Mouse (Mus musculus) cerebellum, postnatal 25 days (tissue): ENCODE measurements around the gene Bloc1s4.

Experiments
- DNase-seq, 2 experiments: peaks; one replicate each; pipeline ENCODE4 v3.0.0; 2021; ENCODE audit warnings: mixed read lengths in 2 of 2

Bloc1s4 gene

GRCm38 (mm10) chr5:36738799-36739615 lies 9.4 kb downstream of the Bloc1s4 start:
- DNase-seq = peak; percentile 90 to 93

GRCm38 (mm10) chr5:36737765-36738164 lies 10.7 kb downstream of the Bloc1s4 start:
- DNase-seq = peak in 1 of 2 experiments; percentile 24

- peak; percentile 46 to 52 for DNase-seq
These were observed 12.4 kb downstream of the Bloc1s4 start for GRCm38 (mm10) chr5:36736009-36736408.

- DNase-seq = peak in 1 of 2 experiments; percentile 5
These were observed 13.3 kb downstream of the Bloc1s4 start for GRCm38 (mm10) chr5:36735106-36735505.

DNA sequence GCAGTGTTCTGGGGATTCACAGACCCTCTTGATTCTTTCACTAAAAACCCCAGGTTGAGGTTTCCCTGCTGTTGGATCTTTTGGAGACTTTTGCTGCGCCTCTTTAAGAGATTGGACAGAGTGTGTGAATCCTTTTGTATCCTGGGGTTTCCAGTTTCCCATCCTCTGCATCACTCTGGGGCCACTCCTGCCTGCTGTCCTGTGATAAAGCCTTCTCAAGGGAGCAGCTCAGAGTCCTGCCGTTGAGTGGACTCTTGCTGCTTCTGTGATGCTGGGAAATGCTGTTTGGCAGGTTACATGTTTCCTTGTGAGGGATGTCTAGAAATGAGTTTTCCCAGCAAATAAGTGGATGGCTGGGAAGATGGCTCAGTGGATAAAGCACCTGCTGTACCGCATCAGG lies 15.0 kb downstream of the Bloc1s4 start:
- DNase-seq = no peak

GRCm38 (mm10) chr5:36731901-36732652 lies 16.4 kb downstream of the Bloc1s4 start:
- peak in 1 of 2 experiments; percentile 16 for DNase-seq

DNA sequence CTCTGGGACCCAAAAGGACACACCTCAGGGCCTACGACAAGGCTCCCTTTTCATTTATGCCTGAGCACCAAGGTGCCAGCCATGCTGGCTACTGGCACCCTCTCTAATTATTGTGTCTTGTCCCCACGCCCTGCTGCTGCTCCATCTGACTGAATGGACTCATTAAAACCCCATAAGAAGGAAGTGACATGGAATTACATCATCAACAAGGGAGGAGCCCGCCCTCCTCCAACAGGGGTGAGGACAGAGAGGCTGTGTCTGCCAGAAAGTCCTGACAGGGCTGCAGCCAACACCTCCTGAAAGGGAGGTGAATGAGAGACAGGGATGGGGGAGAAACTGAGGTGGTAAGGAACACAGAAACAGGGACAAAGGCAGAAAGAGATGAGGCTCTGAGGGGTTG lies 17.8 kb downstream of the Bloc1s4 start:
- peak; percentile 52 to 53 for DNase-seq

DNA sequence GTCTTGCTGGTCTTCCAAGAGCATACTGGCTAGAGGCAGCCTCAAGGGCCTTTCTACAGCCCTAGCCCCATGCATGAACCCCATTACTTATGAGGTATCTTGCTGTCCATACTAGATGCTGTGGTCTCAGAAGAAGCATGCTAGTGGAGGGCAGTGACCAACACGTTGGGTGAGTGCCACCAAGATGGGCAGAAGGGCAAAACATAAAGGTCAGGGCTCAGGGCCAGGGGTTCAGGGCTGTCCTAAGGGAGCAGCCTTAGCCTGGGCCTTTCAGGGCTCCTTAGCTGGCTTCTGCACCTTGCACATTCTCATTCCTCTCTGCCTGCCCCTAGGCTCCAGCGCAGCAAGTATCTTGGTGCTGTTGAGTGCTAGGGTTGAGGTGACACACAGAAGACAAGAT lies 18.5 kb downstream of the Bloc1s4 start:
- peak in 1 of 2 experiments; percentile 13 for DNase-seq

- DNase-seq = peak in 1 of 2 experiments; percentile 34
These were observed 19.4 kb downstream of the Bloc1s4 start for GRCm38 (mm10) chr5:36729086-36729473.

DNA sequence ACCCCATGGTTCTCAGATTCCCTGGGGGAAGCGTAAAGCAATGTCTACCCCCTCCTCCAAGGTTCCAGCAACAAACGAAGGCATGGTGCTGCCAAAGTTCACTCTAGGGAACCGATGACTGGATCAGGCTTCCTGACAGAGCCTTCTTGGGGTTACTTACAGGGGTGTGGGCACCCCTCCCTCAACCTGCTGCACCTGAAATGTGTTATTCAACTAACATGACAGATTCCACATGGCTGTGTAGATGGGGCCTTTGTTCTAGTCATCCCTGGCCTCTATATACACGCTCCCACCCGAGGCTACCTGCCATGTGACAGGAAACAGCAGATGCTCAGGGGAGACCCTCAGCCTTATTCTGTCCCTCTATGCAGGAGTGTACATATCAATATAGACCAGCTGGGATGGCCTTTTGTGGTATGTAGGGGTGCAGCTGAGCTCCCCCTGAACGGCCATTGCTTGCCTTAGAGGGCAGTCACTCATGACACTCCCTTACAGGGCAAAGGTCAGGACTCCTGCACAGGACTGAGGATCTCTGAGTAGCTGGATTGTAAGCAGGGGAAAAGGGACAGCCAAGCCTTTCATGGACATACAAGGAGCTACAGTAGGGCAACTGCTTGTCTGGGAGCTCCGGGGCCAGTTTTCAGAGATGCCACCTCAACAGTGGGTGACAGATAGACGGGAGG lies 19.9 kb downstream of the Bloc1s4 start:
- no peak for DNase-seq

DNA sequence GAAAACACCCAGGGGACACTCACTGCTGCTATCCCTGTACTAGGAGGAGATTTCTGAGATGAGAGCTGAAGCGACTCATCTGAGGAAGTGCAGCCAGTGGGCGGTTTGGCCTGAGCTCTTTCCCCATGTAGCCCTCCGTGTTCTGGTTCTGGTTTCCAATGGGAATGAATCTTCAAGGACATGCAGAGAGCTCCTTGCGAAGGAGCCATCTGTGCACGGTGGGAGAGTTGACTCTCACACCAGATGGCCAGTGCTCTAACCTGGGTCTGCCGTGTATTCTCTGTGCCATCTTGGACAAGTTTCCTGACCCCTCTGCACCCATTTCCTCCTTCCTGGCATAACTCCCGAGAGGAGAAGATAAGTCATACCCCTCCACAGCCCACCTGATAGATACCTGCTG lies 20.7 kb downstream of the Bloc1s4 start:
- DNase-seq = peak; percentile 87 to 88

DNA sequence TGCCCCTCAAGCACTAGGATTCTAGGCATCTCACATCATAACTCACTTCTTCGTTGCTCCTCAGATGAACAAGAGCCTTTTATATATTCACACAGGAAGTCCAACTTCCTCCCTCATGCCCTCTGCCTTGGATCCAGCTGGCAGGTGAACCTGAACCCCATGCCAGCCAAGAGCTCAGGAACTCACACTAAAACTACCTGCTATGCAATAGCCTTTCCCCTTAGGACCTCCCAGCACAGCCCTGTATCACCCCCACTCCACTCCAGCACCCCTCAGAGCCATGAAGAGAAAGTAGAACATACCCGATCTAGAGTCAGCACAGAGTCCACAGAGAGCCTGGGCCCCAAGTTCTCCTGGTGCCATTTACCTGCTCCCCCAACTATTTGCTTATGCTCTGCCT lies 21.3 kb downstream of the Bloc1s4 start:
- peak; percentile 70 to 75 for DNase-seq

DNA sequence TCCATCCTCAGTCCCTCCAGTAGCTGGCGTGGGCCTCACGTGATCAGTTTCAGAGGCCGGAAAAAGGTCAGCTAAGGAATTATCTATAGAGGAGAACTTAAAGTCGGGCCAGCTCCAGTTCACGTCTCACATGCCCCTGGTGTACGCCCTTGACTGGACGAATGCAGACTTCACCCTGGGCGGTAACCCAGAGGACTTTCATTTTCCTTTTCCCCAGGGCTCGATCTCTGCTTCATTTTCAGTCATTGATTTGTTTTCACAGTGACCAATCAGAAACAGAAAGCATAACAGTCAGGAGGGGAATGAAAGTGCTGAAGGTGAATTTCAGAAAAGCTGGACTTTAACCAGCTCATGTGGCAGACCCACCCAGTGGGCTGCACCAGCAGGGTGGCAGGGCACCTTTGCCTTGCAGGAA lies 22.1 kb downstream of the Bloc1s4 start:
- DNase-seq = peak in 1 of 2 experiments; percentile 9

- DNase-seq = no peak
These were observed 22.6 kb downstream of the Bloc1s4 start for GRCm38 (mm10) chr5:36725861-36726260.

DNA sequence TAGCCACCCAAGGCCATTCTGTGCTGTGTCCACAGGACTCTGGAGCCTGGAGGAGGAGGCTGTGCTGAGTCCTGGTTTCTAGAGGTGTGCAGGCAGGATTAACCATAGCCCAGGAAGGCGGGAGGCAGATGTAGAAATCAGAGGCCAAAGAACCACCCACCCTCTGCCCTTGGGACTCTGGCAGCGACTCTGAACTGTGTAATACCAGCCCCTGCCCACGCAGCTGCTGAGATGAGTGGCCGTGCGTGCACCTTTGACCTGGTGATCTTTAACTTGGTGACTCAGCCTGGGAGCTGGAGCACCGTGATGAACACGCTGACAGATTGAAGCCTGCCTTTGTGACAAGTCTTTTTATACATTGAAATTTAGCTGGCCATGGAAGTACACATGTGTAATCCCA lies 24.2 kb downstream of the Bloc1s4 start:
- peak in 1 of 2 experiments; percentile 11 for DNase-seq

- DNase-seq = no peak
These were observed 25.1 kb downstream of the Bloc1s4 start for GRCm38 (mm10) chr5:36723356-36723755.

- no peak for DNase-seq
These were observed 26.0 kb downstream of the Bloc1s4 start for GRCm38 (mm10) chr5:36722415-36722856.

- no peak for DNase-seq
These were observed 27.6 kb downstream of the Bloc1s4 start for GRCm38 (mm10) chr5:36720710-36721375.

DNA sequence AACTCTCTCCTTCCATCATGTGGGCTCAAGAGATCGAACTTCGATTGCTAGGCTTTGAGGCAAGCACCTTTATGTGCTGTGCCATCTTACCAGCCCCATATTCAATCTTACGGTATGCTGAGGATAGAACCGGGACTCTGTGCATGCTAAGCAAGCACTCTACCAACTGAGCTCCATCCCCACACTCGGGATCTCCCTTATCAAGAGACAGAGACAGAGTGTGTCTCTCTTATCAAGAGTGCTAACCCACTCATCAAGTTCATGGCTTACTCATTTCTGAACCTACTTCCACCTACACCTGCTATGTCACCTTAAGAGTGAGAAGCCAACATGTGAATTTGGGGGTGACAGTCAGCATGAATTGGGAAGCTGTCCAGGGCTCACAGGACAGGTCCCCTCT lies 28.2 kb downstream of the Bloc1s4 start:
- DNase-seq = no peak

DNA sequence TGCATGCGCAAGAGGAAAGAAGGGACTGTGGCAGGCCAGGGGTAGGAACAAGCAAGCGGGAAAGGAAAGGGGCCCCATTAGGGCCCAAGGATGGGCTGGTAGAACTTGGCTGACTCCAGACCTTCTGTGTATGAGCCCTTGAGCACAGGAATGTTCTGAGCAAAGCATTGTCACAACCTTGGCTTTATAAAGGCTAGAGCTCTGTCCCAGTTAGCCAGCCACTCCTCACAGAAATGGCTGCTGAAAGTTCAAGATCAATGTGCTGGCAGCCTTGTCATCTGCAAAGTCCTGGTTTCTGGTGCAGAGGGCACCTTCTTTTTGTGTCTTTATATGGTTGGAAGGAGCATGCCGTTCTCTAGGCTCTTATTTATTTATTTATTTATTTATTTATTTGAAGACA lies 28.8 kb downstream of the Bloc1s4 start:
- DNase-seq = no peak

DNA sequence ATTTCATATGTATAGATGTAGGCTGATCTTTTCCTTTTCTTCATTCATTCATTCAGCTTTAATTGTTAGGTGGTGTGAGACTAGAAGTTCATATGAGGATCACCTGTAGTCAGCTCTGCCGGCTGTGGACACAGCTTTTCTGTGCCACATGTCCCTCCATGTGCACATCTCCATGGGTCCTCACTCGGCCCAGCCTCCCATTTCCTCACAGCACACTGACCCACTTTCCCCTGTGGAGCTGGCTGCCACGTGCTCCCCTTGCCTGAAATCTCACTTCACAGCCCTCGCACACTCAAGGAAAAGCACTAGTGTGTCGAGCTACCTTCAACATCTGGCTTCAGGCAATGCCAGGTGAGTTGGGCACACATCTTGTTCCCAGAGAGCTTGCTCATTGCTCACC lies 29.3 kb downstream of the Bloc1s4 start:
- DNase-seq = peak; percentile 46 to 52

- DNase-seq = peak; percentile 70 to 80
These were observed 30.6 kb downstream of the Bloc1s4 start for GRCm38 (mm10) chr5:36717889-36718288.

DNA sequence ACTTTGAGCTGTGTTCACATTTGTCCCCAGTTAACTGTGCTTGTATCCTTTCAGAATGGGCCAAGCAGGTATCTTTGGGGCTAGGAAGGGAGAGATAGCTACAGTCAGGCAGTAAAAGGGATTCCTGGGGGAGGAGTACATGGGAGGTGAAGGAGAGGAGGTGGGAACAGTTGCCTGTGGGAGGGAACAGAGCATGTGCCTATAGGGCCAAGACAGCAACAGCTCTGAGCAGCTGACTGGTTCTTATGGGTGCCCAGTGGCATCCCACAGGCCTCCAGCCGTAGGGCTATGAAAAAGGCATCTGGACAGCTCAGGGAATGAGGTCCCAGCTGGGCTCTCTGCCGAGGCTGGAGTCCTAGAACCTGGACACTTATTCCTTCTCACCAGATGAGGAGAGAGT lies 31.6 kb downstream of the Bloc1s4 start:
- DNase-seq = no peak
